Mouse (Mus musculus): ENCODE results near the gene Asb18. TPM values are rescaled to one million over a fixed set of nuclear protein-coding genes. Genes with fewer than 3 reads are reported as not detected.

The Asb18 gene
- total and polyA plus RNA-seq, 2 experiments from 2014 or later: 1.6 to 17.3 TPM

DNA sequence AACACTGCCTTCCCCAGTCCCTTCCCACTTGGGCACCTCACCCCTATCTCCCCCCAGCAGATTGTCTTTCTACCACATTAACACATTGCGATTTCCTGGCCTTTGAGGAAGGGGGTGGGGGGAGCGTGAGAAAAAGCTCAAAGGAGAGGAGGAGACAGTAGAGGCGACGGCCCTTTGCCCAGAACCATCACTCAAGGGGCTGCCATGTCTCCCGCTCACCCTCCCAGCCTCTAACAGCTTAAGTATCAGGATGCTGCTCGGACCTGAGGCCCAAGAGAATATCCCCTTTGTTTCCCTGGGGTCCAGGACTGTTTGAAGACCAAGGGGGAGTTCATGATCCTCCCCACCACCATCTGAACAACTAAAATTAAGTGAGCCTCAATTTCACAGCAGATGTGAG is 85.3 kb downstream of the Asb18 start:
- Histone ChIP-seq H3K27me3 (ENCODE audit: control insufficient read depth, insufficient read depth, low read length) (peaks cover 99% of the 10 kb centered on the region), H3K27ac (ENCODE audit: low read depth) (no peak overlapping the region), H3K9ac (replicated peaks; ENCODE audit: low read depth, low read length) (no peak overlapping the region), H3K9me3 (replicated peaks; ENCODE audit: control insufficient read depth, low read length) (no peaks in the 10 kb centered on the region), H3K4me2 (ENCODE audit: low read depth, low read length) (peak overlapping the region; percentile 16), H3K4me1 (ENCODE audit: control insufficient read depth, insufficient read depth) (peaks cover 16% of the 10 kb centered on the region; the same call in 1 of the 2 replicates), H3K4me3 (ENCODE audit: low read depth, low read length) (peak overlapping the region; percentile 32), H3K36me3 (replicated peaks; ENCODE audit: control insufficient read depth, insufficient read depth, low read length) (no peaks in the 10 kb centered on the region)
- TF ChIP-seq EP300 (IDR thresholded peaks at IDR 0.05; ENCODE audit: low read depth): no peak
- TF ChIP-seq CTCF (IDR thresholded peaks at IDR 0.05; ENCODE audit: low read depth): no peak
- ATAC-seq (ENCODE audit: insufficient read depth, low read depth) (no peak), DNase-seq (ENCODE audit: low spot score) (no peak)
- 7% methylated on average over 6 of the region's 6 CpGs for WGBS

DNA sequence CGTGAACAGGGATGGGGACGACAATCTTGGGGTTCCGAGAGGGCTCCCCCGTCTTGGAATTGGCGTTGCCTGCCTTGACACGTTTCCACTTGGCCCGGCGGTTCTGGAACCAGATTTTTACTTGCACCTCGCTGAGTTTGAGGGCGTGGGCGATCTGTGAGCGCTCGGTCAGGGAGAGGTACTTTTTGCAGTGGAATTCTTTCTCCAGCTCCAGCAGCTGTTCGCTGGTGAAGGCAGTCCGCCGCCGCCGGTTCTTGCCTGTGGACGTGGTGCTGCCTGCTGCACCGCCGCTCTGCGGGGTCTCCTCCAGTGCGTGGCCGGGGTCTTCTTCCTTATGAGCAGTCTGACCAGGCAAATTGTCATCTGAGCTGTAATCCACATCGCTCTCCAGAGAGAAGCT is 85.8 kb downstream of the Asb18 start:
- Histone ChIP-seq H3K4me2 (ENCODE audit: low read depth, low read length) (peak overlapping the region; percentile 16), H3K9me3 (replicated peaks; ENCODE audit: control insufficient read depth, low read length) (no peaks in the 10 kb centered on the region), H3K27ac (ENCODE audit: low read depth) (no peak overlapping the region), H3K4me1 (ENCODE audit: control insufficient read depth, insufficient read depth) (peaks cover 16% of the 10 kb centered on the region; the same call in 1 of the 2 replicates), H3K36me3 (replicated peaks; ENCODE audit: control insufficient read depth, insufficient read depth, low read length) (no peaks in the 10 kb centered on the region), H3K27me3 (ENCODE audit: control insufficient read depth, insufficient read depth, low read length) (peaks cover 99% of the 10 kb centered on the region), H3K4me3 (ENCODE audit: low read depth, low read length) (peak overlapping the region; percentile 32), H3K9ac (replicated peaks; ENCODE audit: low read depth, low read length) (no peak overlapping the region)
- ATAC-seq (ENCODE audit: insufficient read depth, low read depth): no peak
- TF ChIP-seq EP300 (IDR thresholded peaks at IDR 0.05; ENCODE audit: low read depth): no peak
- TF ChIP-seq CTCF (IDR thresholded peaks at IDR 0.05; ENCODE audit: low read depth): no peak
- 10% methylated on average over 25 of the region's 25 CpGs for WGBS
- DNase-seq (ENCODE audit: low spot score): no peak

DNA sequence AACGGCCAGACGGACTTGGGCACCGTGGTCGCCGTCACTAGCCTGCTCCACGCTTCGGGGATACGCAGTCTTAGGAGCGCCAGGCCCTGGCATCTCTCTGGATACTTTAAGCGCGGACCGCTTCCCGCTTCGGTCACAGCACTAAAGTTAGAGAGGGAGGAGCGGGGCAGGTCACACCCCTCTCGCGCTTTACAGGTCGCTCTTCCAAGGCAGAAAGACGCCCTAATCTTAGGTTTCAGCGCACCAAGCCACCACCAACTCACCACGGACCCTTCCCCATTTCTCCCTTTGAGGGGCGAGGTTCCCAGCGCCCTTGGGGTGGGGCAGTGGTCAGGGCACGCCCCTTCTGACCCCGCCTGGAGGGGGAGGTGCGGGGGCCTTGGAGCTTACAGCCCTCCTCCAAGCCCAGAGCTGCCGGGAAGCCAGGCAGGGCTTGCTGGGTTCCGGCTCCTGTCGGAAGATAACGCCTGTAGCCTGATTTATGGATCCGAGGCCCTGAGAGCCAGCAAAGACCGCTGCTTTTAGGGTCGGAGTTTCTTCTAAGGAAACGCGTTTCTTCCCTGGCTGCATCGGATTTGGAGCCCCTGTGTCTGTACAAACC is 87.3 kb downstream of the Asb18 start:
- Histone ChIP-seq H3K27ac (ENCODE audit: low read depth) (no peak overlapping the region), H3K4me3 (ENCODE audit: low read depth, low read length) (peak overlapping the region; percentile 40), H3K9me3 (replicated peaks; ENCODE audit: control insufficient read depth, low read length) (no peaks in the 10 kb centered on the region), H3K9ac (replicated peaks; ENCODE audit: low read depth, low read length) (no peak overlapping the region), H3K4me1 (ENCODE audit: control insufficient read depth, insufficient read depth) (peaks cover 16% of the 10 kb centered on the region; the same call in 1 of the 2 replicates), H3K4me2 (ENCODE audit: low read depth, low read length) (peak overlapping the region; percentile 58), H3K36me3 (replicated peaks; ENCODE audit: control insufficient read depth, insufficient read depth, low read length) (no peaks in the 10 kb centered on the region), H3K27me3 (ENCODE audit: control insufficient read depth, insufficient read depth, low read length) (peaks cover 100% of the 10 kb centered on the region)
- 1% methylated on average over 34 of the region's 36 CpGs for WGBS
- TF ChIP-seq CTCF (IDR thresholded peaks at IDR 0.05; ENCODE audit: low read depth): no peak
- ATAC-seq (ENCODE audit: insufficient read depth, low read depth): no peak
- DNase-seq (ENCODE audit: low spot score): no peak

- DNase-seq (ENCODE audit: low spot score): no peak
- 19% methylated on average over 9 of the region's 9 CpGs for WGBS
- H3K4me2 ChIP-seq (ENCODE audit: low read depth, low read length): peak overlapping the region; percentile 58; the same call in 1 of the 2 replicates
These were observed 87.8 kb downstream of the Asb18 start for GRCm38 (mm10) chr1:89926583-89927060.

GRCm38 (mm10) chr1:89925501-89926190 is 88.8 kb downstream of the Asb18 start:
- no peak for TF ChIP-seq CTCF (IDR thresholded peaks at IDR 0.05; ENCODE audit: low read depth)
- no peak for TF ChIP-seq EP300 (IDR thresholded peaks at IDR 0.05; ENCODE audit: low read depth)
- WGBS: 33% methylated on average over 12 of the region's 12 CpGs
- ATAC-seq (ENCODE audit: insufficient read depth, low read depth) (no peak), DNase-seq (ENCODE audit: low spot score) (no peak)
- peaks cover 15% of the 10 kb centered on the region; the same call in 1 of the 2 replicates for H3K4me1 ChIP-seq (ENCODE audit: control insufficient read depth, insufficient read depth)
- no peak overlapping the region for H3K4me2 ChIP-seq (ENCODE audit: low read depth, low read length)
- no peak overlapping the region for H3K9ac ChIP-seq (replicated peaks; ENCODE audit: low read depth, low read length)
- H3K4me3 ChIP-seq (ENCODE audit: low read depth, low read length): no peak overlapping the region
- H3K9me3 ChIP-seq (replicated peaks; ENCODE audit: control insufficient read depth, low read length): no peaks in the 10 kb centered on the region
- H3K36me3 ChIP-seq (replicated peaks; ENCODE audit: control insufficient read depth, insufficient read depth, low read length): no peaks in the 10 kb centered on the region
- H3K27ac ChIP-seq (ENCODE audit: low read depth): no peak overlapping the region
- peaks cover 100% of the 10 kb centered on the region for H3K27me3 ChIP-seq (ENCODE audit: control insufficient read depth, insufficient read depth, low read length)

More at GRCm38 (mm10) chr1:89926583-89927060, 87.8 kb downstream of the Asb18 start:
- Histone ChIP-seq H3K9me3 (replicated peaks; ENCODE audit: control insufficient read depth, low read length) (no peaks in the 10 kb centered on the region), H3K27me3 (ENCODE audit: control insufficient read depth, insufficient read depth, low read length) (peaks cover 100% of the 10 kb centered on the region), H3K4me3 (ENCODE audit: low read depth, low read length) (peak overlapping the region; percentile 40), H3K27ac (ENCODE audit: low read depth) (no peak overlapping the region), H3K36me3 (replicated peaks; ENCODE audit: control insufficient read depth, insufficient read depth, low read length) (no peaks in the 10 kb centered on the region), H3K4me1 (ENCODE audit: control insufficient read depth, insufficient read depth) (peaks cover 16% of the 10 kb centered on the region; the same call in 1 of the 2 replicates), H3K9ac (replicated peaks; ENCODE audit: low read depth, low read length) (no peak overlapping the region)
- ATAC-seq (ENCODE audit: insufficient read depth, low read depth): no peak
- no peak for TF ChIP-seq EP300 (IDR thresholded peaks at IDR 0.05; ENCODE audit: low read depth)

All from heart, postnatal 0 days (tissue).